Mouse (Mus musculus): ENCODE results near the gene Neb. TPM values are rescaled to one million over a fixed set of nuclear protein-coding genes. Genes with fewer than 3 reads are reported as not detected.

The Neb gene
- total and polyA plus RNA-seq, 3 experiments, result 0.12 to 0.70 TPM; not detected in 1

DNA sequence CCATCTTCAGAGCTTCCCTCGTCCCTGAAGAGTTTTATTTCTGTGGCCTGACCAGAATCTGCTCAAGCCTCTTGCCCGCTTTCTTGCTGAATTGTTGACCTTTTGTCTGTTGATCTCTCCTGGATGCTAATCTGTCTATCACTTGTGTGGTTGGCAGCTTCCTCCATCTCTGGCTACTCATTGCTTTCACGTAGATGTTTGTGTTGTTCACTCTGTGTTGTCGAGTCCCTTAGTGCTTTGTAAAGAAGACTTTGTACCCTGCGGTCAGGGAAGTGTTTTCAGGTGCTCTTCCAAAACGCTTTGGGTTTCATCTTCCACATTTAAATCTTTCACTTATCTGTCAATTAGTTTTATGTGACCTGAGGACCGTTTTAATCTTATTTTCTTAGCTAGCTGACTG is 37.3 kb downstream of the Neb start:
- no peak overlapping the region for H3K4me3 ChIP-seq (ENCODE audit: control insufficient read depth in 1 of 2, insufficient read depth in 1 of 2, low read depth in 2 of 2, low read length in 2 of 2)
- no peaks in the 10 kb centered on the region for H3K4me1 ChIP-seq (ENCODE audit: control insufficient read depth in 1 of 2, insufficient read depth in 2 of 2, low read length in 2 of 2)
- H3K27ac ChIP-seq (ENCODE audit: control insufficient read depth, low read depth, low read length), result no peak overlapping the region
- no peak overlapping the region for H3K9ac ChIP-seq (ENCODE audit: control insufficient read depth, low read depth, low read length, poor library complexity, severe bottlenecking)
- DNase-seq (ENCODE audit: low read depth, low spot score), result no peak
- TF ChIP-seq POLR2AphosphoS2 (IDR thresholded peaks at IDR 0.05; ENCODE audit: low read length) (no peak), MYC (IDR thresholded peaks at IDR 0.05; ENCODE audit: low read depth, low read length) (no peak), USF2 (IDR thresholded peaks at IDR 0.05; ENCODE audit: borderline replicate concordance in 1 of 2, insufficient read depth in 1 of 2, low read depth in 1 of 2, low read length in 2 of 2) (no peak), BHLHE40 (IDR thresholded peaks at IDR 0.05; ENCODE audit: borderline replicate concordance, low read depth, low read length) (no peak), MAX (IDR thresholded peaks at IDR 0.05; ENCODE audit: low read length) (no peak), SIN3A (IDR thresholded peaks at IDR 0.05; ENCODE audit: low read length) (no peak), ZC3H11A (IDR thresholded peaks at IDR 0.05; ENCODE audit: low read depth, low read length) (no peak), POLR2A (IDR thresholded peaks at IDR 0.05; ENCODE audit: control insufficient read depth in 1 of 2, insufficient read depth in 1 of 2, low read depth in 1 of 2, low read length in 2 of 2, poor library complexity in 1 of 2) (no peak), POLR2AphosphoS5 (IDR thresholded peaks at IDR 0.05; ENCODE audit: borderline replicate concordance, low read depth, low read length) (no peak), E2F4 (IDR thresholded peaks at IDR 0.05; ENCODE audit: borderline replicate concordance, low read depth, low read length) (no peak), ETS1 (IDR thresholded peaks at IDR 0.05; ENCODE audit: low read depth, low read length) (no peak), TAL1 (IDR thresholded peaks at IDR 0.05; ENCODE audit: low read length) (no peak), MEF2A (IDR thresholded peaks at IDR 0.05; ENCODE audit: extremely low read depth, insufficient replicate concordance, low read depth, low read length, poor library complexity, severe bottlenecking) (no peak), MAFK (IDR thresholded peaks at IDR 0.05; ENCODE audit: borderline replicate concordance, low read depth, low read length) (no peak), MAZ (IDR thresholded peaks at IDR 0.05; ENCODE audit: low read depth, low read length) (no peak)
- H3K27me3 ChIP-seq (ENCODE audit: control insufficient read depth in 1 of 2, insufficient read depth in 2 of 2, low read length in 2 of 2), result no peaks in the 10 kb centered on the region; a peak in 2 of 4 replicates
- H3K36me3 ChIP-seq (ENCODE audit: control insufficient read depth in 1 of 2, insufficient read depth in 2 of 2, low read length in 2 of 2), result no peaks in the 10 kb centered on the region
- H3K79me2 ChIP-seq (ENCODE audit: control insufficient read depth, insufficient read depth, low read length, poor library complexity), result no peaks in the 10 kb centered on the region
- H3K9me3 ChIP-seq (replicated peaks; ENCODE audit: insufficient read depth, low read length), result no peaks in the 10 kb centered on the region

DNA sequence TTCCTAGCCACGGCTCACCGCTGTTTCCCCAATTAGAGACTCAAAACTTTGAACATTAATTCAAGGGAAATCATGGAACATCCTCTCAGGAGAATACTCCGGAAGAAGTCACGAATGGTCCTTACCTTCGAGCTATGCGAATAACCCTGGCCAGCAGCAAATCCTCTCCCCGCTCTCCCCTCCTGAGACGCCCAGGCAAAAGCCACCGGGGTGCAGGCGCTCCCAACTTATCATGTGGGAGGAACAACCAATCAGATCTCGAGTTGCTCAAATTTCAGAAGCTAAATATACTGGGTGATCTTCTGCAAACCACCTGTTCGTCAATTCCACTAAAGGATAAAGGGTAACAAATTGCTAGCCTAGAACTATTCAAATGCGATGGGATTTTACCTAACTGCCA is 42.7 kb downstream of the Neb start:
- H3K4me3 ChIP-seq (ENCODE audit: control insufficient read depth in 1 of 2, insufficient read depth in 1 of 2, low read depth in 2 of 2, low read length in 2 of 2), result no peak overlapping the region
- H3K4me1 ChIP-seq (ENCODE audit: control insufficient read depth in 1 of 2, insufficient read depth in 2 of 2, low read length in 2 of 2), result peaks cover 0 to 3% of the 10 kb centered on the region in 2 experiments; a peak in 1 of 4 replicates
- H3K27ac ChIP-seq (ENCODE audit: control insufficient read depth, low read depth, low read length), result no peak overlapping the region
- no peak for TF ChIP-seq MEF2A (IDR thresholded peaks at IDR 0.05; ENCODE audit: extremely low read depth, insufficient replicate concordance, low read depth, low read length, poor library complexity, severe bottlenecking)
- no peak for TF ChIP-seq NELFE (IDR thresholded peaks at IDR 0.05; ENCODE audit: low read depth, low read length)
- TF ChIP-seq CHD1 (IDR thresholded peaks at IDR 0.05; ENCODE audit: low read depth, low read length), result no peak
- TF ChIP-seq BHLHE40 (IDR thresholded peaks at IDR 0.05; ENCODE audit: borderline replicate concordance, low read depth, low read length), result no peak
- TF ChIP-seq USF1 (IDR thresholded peaks at IDR 0.05; ENCODE audit: low read depth, low read length), result no peak
- no peak for TF ChIP-seq ETS1 (IDR thresholded peaks at IDR 0.05; ENCODE audit: low read depth, low read length)
- TF ChIP-seq RCOR1 (IDR thresholded peaks at IDR 0.05; ENCODE audit: low read depth, low read length), result no peak
- TF ChIP-seq SMC3 (IDR thresholded peaks at IDR 0.05; ENCODE audit: low read depth, low read length), result no peak
- no peaks in the 10 kb centered on the region for H3K27me3 ChIP-seq (ENCODE audit: control insufficient read depth in 1 of 2, insufficient read depth in 2 of 2, low read length in 2 of 2)
- H3K36me3 ChIP-seq (ENCODE audit: control insufficient read depth in 1 of 2, insufficient read depth in 2 of 2, low read length in 2 of 2), result no peaks in the 10 kb centered on the region; a peak in 1 of 4 replicates
- no peaks in the 10 kb centered on the region for H3K79me2 ChIP-seq (ENCODE audit: control insufficient read depth, insufficient read depth, low read length, poor library complexity)
- no peak overlapping the region for H3K9ac ChIP-seq (ENCODE audit: control insufficient read depth, low read depth, low read length, poor library complexity, severe bottlenecking)
- H3K9me3 ChIP-seq (replicated peaks; ENCODE audit: insufficient read depth, low read length), result no peaks in the 10 kb centered on the region
- DNase-seq (ENCODE audit: low read depth, low spot score), result no peak

All from MEL (cell line).